Mouse (Mus musculus) bone marrow macrophage, adult 2 months (primary cell): ENCODE measurements around the gene Gzmb.

Experiments
- CTCF ChIP-seq: IDR thresholded peaks from 2 replicates; pipeline ENCODE4 v1.5.1; 2012; ENCODE audit warnings: low read depth, mild to moderate bottlenecking, low read length, moderate library complexity
- POLR2A ChIP-seq: IDR thresholded peaks from 2 replicates; pipeline ENCODE4 v1.6.1; 2012; ENCODE audit warnings: mild to moderate bottlenecking, low read depth, low read length, borderline replicate concordance

GRCm38 (mm10) chr14:56303506-56304025, 41.5 kb upstream of the Gzmb start:
- TF ChIP-seq CTCF = no peak
- TF ChIP-seq POLR2A = no peak
